Mouse (Mus musculus): ENCODE results near the gene Rap2a.

- TF ChIP-seq CTCF (IDR thresholded peaks at IDR 0.05; ENCODE audit: borderline replicate concordance, insufficient read depth, low read length): no peak
- no peak for TF ChIP-seq POLR2A (IDR thresholded peaks at IDR 0.05; ENCODE audit: low read depth, low read length)
These were observed 18.6 kb downstream of the Rap2a start for GRCm38 (mm10) chr14:120496827-120497226.

Data from embryonic fibroblast, embryonic 13.5 days (primary cell).